Mouse (Mus musculus) adipose tissue, adult 10 weeks (tissue): ENCODE measurements around the gene Creb1. TPM values are rescaled to one million over a fixed set of nuclear protein-coding genes. Genes with fewer than 3 reads are reported as not detected.

Source experiments
- polyA plus RNA-seq: library from polyadenylated mRNA; stranded (reverse); fragments of 350-450 nt; fragmentation: Illumina TruSeq; extraction: RNeasy Lipid Tissue Mini Kit (QIAGEN cat#74804); gene quantifications from one replicate; pipeline ENCODE4 v1.2.3, GENCODE M21; 2014; ENCODE audit warnings: low read depth, low replicate concordance

Creb1 gene
- polyA plus RNA-seq, result 10.3 TPM

DNA sequence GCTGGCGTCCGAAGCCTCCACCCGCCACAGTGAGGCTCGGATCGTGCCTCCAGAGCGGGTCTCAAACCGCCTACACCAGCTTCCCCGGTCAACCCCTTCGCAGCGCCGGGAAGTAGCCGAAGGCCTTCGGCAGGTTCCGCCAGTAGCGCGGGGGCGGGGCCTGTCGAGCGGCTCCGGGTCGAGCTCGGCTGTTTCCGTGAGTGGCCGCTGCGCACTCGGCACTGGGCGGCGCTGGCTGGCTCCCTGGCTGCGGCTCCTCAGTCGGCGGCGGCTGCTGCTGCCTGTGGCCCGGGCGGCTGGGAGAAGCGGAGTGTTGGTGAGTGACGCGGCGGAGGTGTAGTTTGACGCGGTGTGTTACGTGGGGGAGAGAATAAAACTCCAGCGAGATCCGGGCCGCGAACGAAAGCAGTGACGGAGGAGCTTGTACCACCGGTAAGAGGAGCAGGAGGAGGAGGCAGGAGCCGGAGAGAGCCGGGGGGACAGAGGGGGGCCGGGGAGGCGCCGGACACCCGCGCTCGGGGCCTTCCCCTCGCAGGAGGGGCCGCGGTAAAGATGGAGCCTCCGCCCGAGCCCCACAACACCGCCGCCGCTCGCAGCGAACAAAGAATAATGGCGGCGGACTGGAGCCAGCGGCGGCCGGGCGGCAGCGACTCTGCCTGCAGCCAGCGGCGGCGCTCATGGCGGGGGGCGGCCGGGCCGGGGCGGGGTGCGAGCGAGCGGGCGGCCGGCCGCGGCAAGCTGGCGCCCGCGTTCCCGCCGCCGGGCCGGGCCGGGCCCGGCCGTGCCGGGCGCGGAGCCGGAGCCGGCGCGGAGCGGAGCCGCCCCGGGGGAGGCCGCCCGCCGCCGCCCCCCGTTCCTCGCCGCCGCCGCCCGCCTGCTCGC is at the start of gene Creb1:
TSS of gene Creb1 (plus strand) at position 57 of the 882 bp plus-strand sequence.

DNA sequence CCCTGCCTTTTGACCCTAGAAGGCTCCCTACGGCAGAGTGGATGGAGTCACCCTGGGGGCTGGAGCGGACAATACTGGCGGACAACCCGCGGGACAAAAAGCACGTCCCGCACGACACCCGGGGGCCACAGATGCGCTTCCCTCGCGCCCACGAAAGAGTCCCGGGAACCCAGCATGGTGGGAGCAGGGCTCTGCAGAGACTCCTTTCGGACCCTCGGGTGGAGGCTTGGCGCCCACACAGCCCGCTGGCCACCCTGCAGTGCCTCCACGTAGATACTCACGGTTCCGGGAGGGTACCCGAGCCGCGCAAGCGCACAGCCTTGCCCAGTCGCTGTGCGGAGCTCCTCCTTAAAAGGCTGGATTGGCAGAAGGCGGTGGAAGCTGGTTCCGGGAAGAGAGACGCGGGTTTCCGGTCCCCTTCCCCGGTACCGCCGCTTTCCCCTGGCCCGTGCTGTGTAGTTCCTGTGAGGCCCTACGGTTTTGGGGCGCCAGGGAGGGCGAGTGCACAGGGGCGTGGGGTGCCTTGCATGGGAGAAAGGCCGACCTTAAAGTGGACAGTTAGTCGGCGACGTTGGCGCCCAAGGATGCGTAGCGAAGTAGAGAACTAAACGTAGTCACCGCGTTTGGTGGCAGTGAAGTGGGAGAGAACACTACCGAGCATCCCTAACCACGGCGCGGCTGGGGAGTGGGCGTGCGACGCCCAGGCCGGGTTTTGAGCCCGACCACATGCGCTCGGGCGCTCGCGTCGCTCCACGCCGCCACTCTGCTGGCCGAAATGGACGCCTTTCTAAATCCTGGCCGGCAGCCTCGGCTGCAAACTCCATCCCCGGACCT is 84.7 kb downstream of the Creb1 start, which contains the start of gene Mettl21a:
TSS of gene Mettl21a (minus strand) at position 362 of the 834 bp plus-strand sequence.

Other genes starting within 250 kb of the Creb1 start
- 12.3 TPM for gene Mettl21a, start 84.6 kb downstream of the Creb1 start, polyA plus RNA-seq
- 17.9 TPM for gene Ccnyl1, start 157.8 kb downstream of the Creb1 start, polyA plus RNA-seq
- gene Fzd5, start 205.1 kb downstream of the Creb1 start, polyA plus RNA-seq, result 5.7 TPM